Mouse (Mus musculus) neural tube, embryonic 14.5 days (tissue): ENCODE results near the gene Pidd1. TPM values are rescaled to one million over a fixed set of nuclear protein-coding genes. Genes with fewer than 3 reads are reported as not detected.

Experiments used
- ATAC-seq: fragments of 200-750 bp; cut with Nextera tagmentation; 2 replicates; pipeline ENCODE4 v1.8.0; 2017; ENCODE audit warnings: low read depth, mild to moderate bottlenecking, moderate TSS enrichment, moderate library complexity
- H3K27ac ChIP-seq: fragments of 300-500 bp; sonication (generic); 2 replicates; pipeline ENCODE4 v1.5.1; 2014; ENCODE audit warnings: low read depth, mild to moderate bottlenecking, control low read depth, low read length, moderate library complexity, mixed read lengths
- H3K27me3 ChIP-seq: fragments of 300-500 bp; sonication (generic); 2 replicates; pipeline ENCODE4 v1.6.1; 2014; ENCODE audit warnings: low read length; ENCODE audit not compliant: control insufficient read depth, insufficient read depth
- H3K36me3 ChIP-seq: fragments of 300-500 bp; sonication (generic); 2 replicates; pipeline ENCODE4 v1.6.1; 2014; ENCODE audit warnings: low read length, mixed read lengths; ENCODE audit not compliant: control insufficient read depth, insufficient read depth
- H3K4me1 ChIP-seq: fragments of 300-500 bp; sonication (generic); 2 replicates; pipeline ENCODE4 v1.6.1; 2014; ENCODE audit warnings: low read length; ENCODE audit not compliant: control insufficient read depth, insufficient read depth
- H3K4me2 ChIP-seq: fragments of 300-500 bp; sonication (generic); 2 replicates; pipeline ENCODE4 v1.6.1; 2014; ENCODE audit warnings: mild to moderate bottlenecking, low read depth, low read length, control low read depth
- H3K4me3 ChIP-seq: fragments of 300-500 bp; sonication (generic); 2 replicates; pipeline ENCODE4 v1.5.1; 2014; ENCODE audit warnings: low read depth, low read length, control low read depth, mixed read lengths
- H3K9ac ChIP-seq: fragments of 300-500 bp; sonication (generic); replicated peaks from 2 replicates; pipeline ENCODE4 v1.6.1; 2014; ENCODE audit warnings: low read depth, mild to moderate bottlenecking, control low read depth, low read length, mixed read lengths
- H3K9me3 ChIP-seq: fragments of 300-500 bp; sonication (generic); 2 replicates; pipeline ENCODE4 v1.6.1; 2016; ENCODE audit warnings: low read length; ENCODE audit not compliant: control insufficient read depth
- WGBS: fragments of 180-500 bp; shearing (Covaris S2); extraction: QIAGEN DNeasy Blood & Tissue Kit; methylation state at CpG from one replicate; pipeline ENCODE4 v1.1.7; 2014; 5-methylcytosine and 5-hydroxymethylcytosine counted together
- polyA plus RNA-seq: library from polyadenylated mRNA; unstranded; fragments of >200 nt; fragmentation: Nextera tagmentation; extraction: Ambion mirVana; gene quantifications from 2 replicates; pipeline ENCODE4 v1.2.1, GENCODE M21; 2014

Gene Pidd1
- polyA plus RNA-seq, 1 experiment from 2014 or later = 2.5 TPM

- Histone ChIP-seq H3K4me2 (no peak overlapping the region), H3K9me3 (no peaks in the 10 kb centered on the region), H3K27me3 (no peaks in the 10 kb centered on the region), H3K9ac (no peak overlapping the region), H3K27ac (no peak overlapping the region), H3K4me3 (no peak overlapping the region), H3K36me3 (no peaks in the 10 kb centered on the region), H3K4me1 (peaks cover 8% of the 10 kb centered on the region)
- ATAC-seq = no peak
- 43% methylated on average over 3 of the region's 3 CpGs for WGBS
These were observed 55.2 kb downstream of the Pidd1 start for GRCm38 (mm10) chr7:141388487-141389109.

Other genes with a start within 250 kb of the Pidd1 start
- 4.4 and 6.7 TPM in 2 replicates for gene Lrrc56, start 249.9 kb downstream of the Pidd1 start, polyA plus RNA-seq
- gene Lmntd2, start 229.9 kb downstream of the Pidd1 start, polyA plus RNA-seq = 0.21 and 0.45 TPM in 2 replicates
- 24.8 and 25.3 TPM in 2 replicates for gene Rassf7, start 228.2 kb downstream of the Pidd1 start, polyA plus RNA-seq
- gene Phrf1, start 215.2 kb downstream of the Pidd1 start, polyA plus RNA-seq = 59.5 and 72.3 TPM in 2 replicates
- gene Irf7, start 177.5 kb downstream of the Pidd1 start, polyA plus RNA-seq = 0.57 and 0.66 TPM in 2 replicates
- not detected in 2 replicates for gene Cdhr5, start 167.2 kb downstream of the Pidd1 start, polyA plus RNA-seq
- 3.9 and 4.2 TPM in 2 replicates for gene Sct, start 164.9 kb downstream of the Pidd1 start, polyA plus RNA-seq
- 0.73 and 0.90 TPM in 2 replicates for gene Drd4, start 152.0 kb downstream of the Pidd1 start, polyA plus RNA-seq
- gene Deaf1, start 116.3 kb downstream of the Pidd1 start, polyA plus RNA-seq = 186 and 228 TPM in 2 replicates
- gene Tmem80, start 116.3 kb downstream of the Pidd1 start, polyA plus RNA-seq = 36.7 and 40.2 TPM in 2 replicates
- 0.33 and 0.51 TPM in 2 replicates for gene Eps8l2, start 105.1 kb downstream of the Pidd1 start, polyA plus RNA-seq
- 265 and 311 TPM in 2 replicates for gene Taldo1, start 51.8 kb downstream of the Pidd1 start, polyA plus RNA-seq
- gene Gatd1, start 29.9 kb downstream of the Pidd1 start, polyA plus RNA-seq = 42.7 and 44.8 TPM in 2 replicates
- 51.6 and 70.7 TPM in 2 replicates for gene Cend1, start 14.5 kb downstream of the Pidd1 start, polyA plus RNA-seq
- 66.9 and 80.4 TPM in 2 replicates for gene Slc25a22, start 6.1 kb downstream of the Pidd1 start, polyA plus RNA-seq
- gene Rplp2, start 3.3 kb upstream of the Pidd1 start, polyA plus RNA-seq = 654 and 691 TPM in 2 replicates
- 14.0 and 14.7 TPM in 2 replicates for gene Pnpla2, start 11.2 kb upstream of the Pidd1 start, polyA plus RNA-seq
- gene Cracr2b, start 17.1 kb upstream of the Pidd1 start, polyA plus RNA-seq = 3.6 and 6.6 TPM in 2 replicates
- gene Cd151, start 23.4 kb upstream of the Pidd1 start, polyA plus RNA-seq = 43.3 and 49.6 TPM in 2 replicates
- 74.0 and 87.3 TPM in 2 replicates for gene Polr2l, start 31.1 kb upstream of the Pidd1 start, polyA plus RNA-seq
- gene Tspan4, start 31.2 kb upstream of the Pidd1 start, polyA plus RNA-seq = 55.7 and 63.3 TPM in 2 replicates
- 46.0 and 52.4 TPM in 2 replicates for gene Chid1, start 95.8 kb upstream of the Pidd1 start, polyA plus RNA-seq
- gene Ap2a2, start 118.1 kb upstream of the Pidd1 start, polyA plus RNA-seq = 98.5 and 125 TPM in 2 replicates
- gene Muc6, start 211.3 kb upstream of the Pidd1 start, polyA plus RNA-seq = 0.27 and 0.29 TPM in 2 replicates
- gene Muc2, start 246.3 kb upstream of the Pidd1 start, polyA plus RNA-seq = 0.45 and 0.86 TPM in 2 replicates